ENCODE assay signal across 8 mouse cellular contexts in the genomic region with DNA sequence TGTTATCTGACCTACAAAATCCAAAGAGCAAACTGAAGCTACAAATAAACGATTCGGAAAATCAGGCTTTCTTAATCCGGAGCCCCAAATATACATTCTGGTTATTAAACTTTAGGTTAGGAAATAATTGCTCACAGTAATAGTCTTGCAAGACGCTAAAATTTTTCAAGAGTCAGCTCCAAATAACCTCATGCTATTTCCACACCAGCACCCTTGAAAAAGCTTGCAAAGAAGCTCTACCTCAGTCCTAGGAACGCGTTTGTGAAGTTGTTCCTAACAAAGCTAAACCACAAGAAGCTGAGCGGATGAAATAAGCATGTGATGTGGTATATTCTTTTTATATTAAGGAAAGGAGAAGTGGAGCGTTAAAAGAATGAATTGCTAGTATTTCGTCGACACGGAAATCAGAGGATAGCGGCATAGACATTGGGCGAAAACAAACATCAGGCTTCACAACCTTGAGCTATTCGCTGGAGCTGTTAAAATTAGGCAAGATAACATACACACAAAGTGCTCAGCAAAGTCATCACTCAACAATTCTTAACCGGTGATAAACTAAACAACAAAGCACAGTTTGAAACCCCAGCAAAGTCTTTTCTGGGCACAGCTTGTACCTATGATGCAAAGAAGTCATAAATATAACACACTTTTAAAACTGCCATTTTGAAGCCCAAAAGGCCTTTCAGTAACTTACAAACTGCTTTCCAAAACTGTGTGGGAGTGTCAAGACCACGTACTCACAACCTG. TPM values are rescaled to one million over a fixed set of nuclear protein-coding genes. Genes with fewer than 3 reads are reported as not detected.
DNase-seq lines count a peak whose midpoint lies in the region; ATAC-seq and TF ChIP-seq lines count a peak whose summit lies in the region.

No protein-coding gene starts in this region.

- H3K9me3 ChIP-seq in hindbrain, embryonic 16.5 days (ENCODE audit: control insufficient read depth, low read length): no peaks in the 10 kb centered on the region

- ATAC-seq in hindbrain, embryonic 16.5 days: no peak
- ATAC-seq in monocyte, adult 5-6 weeks (replicated peaks; ENCODE audit: insufficient number of reproducible peaks, low FRiP score, low TSS enrichment, poor library complexity, severe bottlenecking): no peak

- H3K4me2 ChIP-seq in hindbrain, embryonic 16.5 days (ENCODE audit: low read length): peak overlapping the region; percentile 62

- H3K36me3 ChIP-seq in testis, adult 2 months (ENCODE audit: control insufficient read depth, insufficient read depth, low read length): no peaks in the 10 kb centered on the region; the same call in 1 of the 2 replicates
- H3K36me3 ChIP-seq in hindbrain, embryonic 16.5 days (ENCODE audit: control insufficient read depth, insufficient read depth, low read length): no peaks in the 10 kb centered on the region

- TF ChIP-seq POLR2A in testis, adult 2 months (IDR thresholded peaks at IDR 0.05; ENCODE audit: control insufficient read depth, low read depth, low read length): no peak

- TF ChIP-seq CTCF in testis, adult 2 months (IDR thresholded peaks at IDR 0.05; ENCODE audit: control insufficient read depth, insufficient read depth, insufficient replicate concordance, low read depth, low read length): no peak

- no peaks in the 10 kb centered on the region for H3K27me3 ChIP-seq in testis, adult 2 months (ENCODE audit: control insufficient read depth, insufficient read depth, low read length)
- no peaks in the 10 kb centered on the region for H3K27me3 ChIP-seq in hindbrain, embryonic 16.5 days (replicated peaks; ENCODE audit: control insufficient read depth, insufficient read depth, low read length)

- H3K4me1 ChIP-seq in testis, adult 2 months (ENCODE audit: control insufficient read depth, insufficient read depth, low read length): peaks cover 13% of the 10 kb centered on the region
- peaks cover 13% of the 10 kb centered on the region for H3K4me1 ChIP-seq in hindbrain, embryonic 16.5 days (ENCODE audit: control insufficient read depth, insufficient read depth, low read depth, low read length)

- peak overlapping the region; percentile 76 for H3K4me3 ChIP-seq in testis, adult 2 months (ENCODE audit: control insufficient read depth, low read depth, low read length)
- peak overlapping the region; percentile 74 for H3K4me3 ChIP-seq in hindbrain, embryonic 16.5 days (ENCODE audit: low read length)

- H3K9ac ChIP-seq in hindbrain, embryonic 16.5 days (ENCODE audit: low read depth, low read length): peak overlapping the region; percentile 85

- peak overlapping the region; percentile 65 for H3K27ac ChIP-seq in testis, adult 2 months (ENCODE audit: control insufficient read depth, insufficient read depth, low read depth, low read length)
- peak overlapping the region; percentile 88 for H3K27ac ChIP-seq in hindbrain, embryonic 16.5 days (ENCODE audit: low read depth, low read length)

- 22% methylated on average over 16 of the region's 16 CpGs for WGBS in hindbrain, embryonic 16.5 days

- DNase-seq in cerebellum, adult 9-10 months: peak; percentile 36
- DNase-seq in cerebellum, postnatal 25 days: no peak
- no peak for DNase-seq in testis, postnatal 10 days (ENCODE audit: low spot score)
- peak; percentile 55 for DNase-seq in naive thymus-derived CD4-positive, alpha-beta T cell, adult 2 months (ENCODE audit: low read depth)
- no peak for DNase-seq in layer of hippocampus, postnatal 14 days (ENCODE audit: low spot score in 2 of 2)

RNA-seq across cellular contexts. Expression of a gene that starts 0.9 kb away (rescaled TPM):
- 24.0 and 25.1 TPM in 2 replicates for polyA plus RNA-seq in testis, adult 2 months (2012; rRNA removed)
- polyA plus RNA-seq in hindbrain, embryonic 16.5 days (2015; fragmentation: Nextera tagmentation; extraction: Ambion mirVana): 198 and 213 TPM in 2 replicates
- 10 to 100 TPM; 30.9 to 35.2 TPM for total RNA-seq in layer of hippocampus, postnatal 14 days (2021)
- total RNA-seq in monocyte, adult 5-6 weeks (2017): 74.5 to 129 TPM (median 113 TPM) in 3 replicates

RNA-seq across cellular contexts. Expression of a gene that starts 40.2 kb away (rescaled TPM):
- 29.2 and 40.3 TPM in 2 replicates for polyA plus RNA-seq in testis, adult 2 months (2012; rRNA removed)
- 73.4 and 81.1 TPM in 2 replicates for polyA plus RNA-seq in hindbrain, embryonic 16.5 days (2015; fragmentation: Nextera tagmentation; extraction: Ambion mirVana)
- total RNA-seq in layer of hippocampus, postnatal 14 days (2021): 10 to 100 TPM; 39.2 to 40.1 TPM
- 63.1 to 85.9 TPM (median 71.5 TPM) in 3 replicates for total RNA-seq in monocyte, adult 5-6 weeks (2017)

Comparison
In these comparisons a context has a peak if more than half of its experiments do, and no peak if none do; other contexts are left out.
1. DNase-seq: peak in cerebellum, adult 9-10 months (single experiment) and naive thymus-derived CD4-positive, alpha-beta T cell, adult 2 months (single experiment); none in cerebellum, postnatal 25 days (0 of 2), testis, postnatal 10 days (single experiment) and layer of hippocampus, postnatal 14 days (0 of 2).